Mouse (Mus musculus) kidney, postnatal 14 days (tissue): Measurements from ENCODE around the gene Hist4h4.

Source experiments
- DNase-seq: peaks from one replicate; pipeline ENCODE4 v3.0.0; 2022; ENCODE audit warnings: mixed read lengths

Hist4h4 gene

DNA sequence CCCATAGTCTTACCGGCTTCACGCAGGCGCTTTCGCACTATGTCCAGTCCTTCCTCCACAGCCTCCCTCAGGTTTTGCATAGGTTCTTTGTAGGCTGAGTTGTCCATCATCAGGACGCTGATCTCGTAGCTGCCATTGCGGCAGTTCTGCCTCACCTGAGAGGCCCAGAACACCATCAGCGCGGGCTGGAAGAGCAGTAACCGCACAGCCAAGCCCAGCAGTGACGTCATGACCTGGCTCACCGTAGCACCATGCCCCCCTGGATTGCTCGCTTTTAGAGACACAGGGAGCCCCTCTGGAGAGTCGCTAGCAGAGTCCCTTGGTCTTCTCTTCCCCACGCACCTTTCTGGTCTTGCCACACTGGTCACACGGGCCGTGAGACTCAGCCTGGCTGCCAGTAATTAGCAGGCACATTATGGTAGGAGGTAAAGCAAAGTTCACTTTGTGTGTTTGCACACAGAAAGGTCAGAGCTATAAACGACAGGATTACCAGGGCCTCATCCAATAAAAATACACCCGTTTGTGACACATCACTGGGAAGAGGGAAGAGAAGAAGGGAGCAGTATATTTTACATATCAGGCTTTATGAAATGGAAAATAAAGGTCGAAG, 22.7 kb downstream of the Hist4h4 start, which contains the start of gene Gucy2c:
Gene Gucy2c (minus strand): TSS at position 389 of the 610 bp plus-strand sequence.
- no peak for DNase-seq

GRCm38 (mm10) chr6:136776392-136776791, 27.8 kb downstream of the Hist4h4 start:
- DNase-seq = no peak

- DNase-seq = no peak
These were observed 34.4 kb downstream of the Hist4h4 start for GRCm38 (mm10) chr6:136769859-136770258.

DNA sequence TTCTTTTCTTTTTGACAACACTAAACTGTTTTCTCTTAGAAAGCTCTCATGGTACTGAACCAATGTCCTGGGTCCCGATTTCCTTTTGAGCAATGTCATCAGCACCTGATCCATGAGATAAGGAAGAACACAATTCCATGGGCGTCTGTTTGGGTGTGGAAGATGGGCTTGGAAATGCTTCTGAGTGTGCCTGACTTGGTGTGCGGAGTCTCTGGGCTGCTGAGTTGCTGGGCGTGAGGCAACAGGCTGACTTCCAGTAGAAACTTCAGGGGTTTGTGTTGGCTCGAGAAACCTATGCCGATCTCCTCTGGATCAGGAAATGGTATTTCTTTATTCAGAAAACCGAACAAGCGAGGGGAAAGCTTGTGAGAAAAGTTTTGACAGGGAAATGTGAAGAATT, 35.1 kb downstream of the Hist4h4 start:
- DNase-seq = no peak

DNA sequence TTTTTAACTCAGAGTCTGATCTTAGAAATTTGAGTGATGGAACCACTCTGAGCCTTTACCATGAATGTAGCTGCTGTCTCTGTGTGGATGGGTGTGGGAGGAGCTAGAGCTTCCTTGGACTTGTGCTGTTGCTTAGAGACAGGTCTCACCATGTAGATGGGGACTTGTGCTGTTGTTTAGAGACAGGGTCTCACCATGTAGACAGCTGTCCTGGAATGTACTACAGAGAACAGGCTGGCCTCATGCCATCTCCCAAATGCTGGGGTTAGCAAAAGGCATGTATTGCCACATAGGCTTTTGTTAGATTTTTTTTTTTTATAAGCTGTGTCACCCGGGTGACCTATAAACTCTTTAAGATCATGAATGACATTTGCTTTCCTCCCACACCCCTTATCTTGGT, 40.3 kb downstream of the Hist4h4 start:
- DNase-seq = no peak
